Mouse (Mus musculus) thymus, adult 18-20 months (tissue): ENCODE measurements around the gene Yars.

Source experiments
- DNase-seq, 2 experiments: peaks; one replicate each; pipeline ENCODE4 v3.0.0; 2022; ENCODE audit warnings: mixed read lengths in 2 of 2

Gene Yars

GRCm38 (mm10) chr4:129230926-129231325 is 41.4 kb downstream of the Yars start:
- DNase-seq: no peak

- no peak for DNase-seq
These were observed 42.3 kb downstream of the Yars start for GRCm38 (mm10) chr4:129231594-129232450.

- DNase-seq: no peak
These were observed 43.2 kb downstream of the Yars start for GRCm38 (mm10) chr4:129232561-129233360.

GRCm38 (mm10) chr4:129234488-129234887 is 44.9 kb downstream of the Yars start:
- no peak for DNase-seq

- DNase-seq: no peak
These were observed 45.6 kb downstream of the Yars start for GRCm38 (mm10) chr4:129235147-129235546.

GRCm38 (mm10) chr4:129236236-129236813 is 46.8 kb downstream of the Yars start:
- DNase-seq: no peak

GRCm38 (mm10) chr4:129237843-129238441 is 48.4 kb downstream of the Yars start:
- DNase-seq: no peak

GRCm38 (mm10) chr4:129238579-129239016 is 49.0 kb downstream of the Yars start:
- DNase-seq: no peak

- DNase-seq: no peak
These were observed 49.5 kb downstream of the Yars start for GRCm38 (mm10) chr4:129239075-129239474.

- no peak for DNase-seq
These were observed 52.3 kb downstream of the Yars start for GRCm38 (mm10) chr4:129241898-129242297.

- no peak for DNase-seq
These were observed 52.8 kb downstream of the Yars start for GRCm38 (mm10) chr4:129242327-129242726.

- DNase-seq: no peak
These were observed 53.2 kb downstream of the Yars start for GRCm38 (mm10) chr4:129242761-129243160.

GRCm38 (mm10) chr4:129244802-129245201 is 55.2 kb downstream of the Yars start:
- no peak for DNase-seq

- DNase-seq: no peak
These were observed 57.1 kb downstream of the Yars start for GRCm38 (mm10) chr4:129246360-129247301.

- no peak for DNase-seq
These were observed 58.1 kb downstream of the Yars start for GRCm38 (mm10) chr4:129247381-129248242.

GRCm38 (mm10) chr4:129248243-129248767 is 58.7 kb downstream of the Yars start:
- no peak for DNase-seq

GRCm38 (mm10) chr4:129249288-129249687 is 59.7 kb downstream of the Yars start:
- no peak for DNase-seq

- no peak for DNase-seq
These were observed 61.4 kb downstream of the Yars start for GRCm38 (mm10) chr4:129250759-129251481.

GRCm38 (mm10) chr4:129251482-129252125 is 62.0 kb downstream of the Yars start:
- DNase-seq: no peak
